Mouse (Mus musculus): ENCODE data around the gene Spint4. TPM values are rescaled to one million over a fixed set of nuclear protein-coding genes. Genes with fewer than 3 reads are reported as not detected.

The Spint4 gene
- total and polyA plus RNA-seq, 3 experiments: not detected

DNA sequence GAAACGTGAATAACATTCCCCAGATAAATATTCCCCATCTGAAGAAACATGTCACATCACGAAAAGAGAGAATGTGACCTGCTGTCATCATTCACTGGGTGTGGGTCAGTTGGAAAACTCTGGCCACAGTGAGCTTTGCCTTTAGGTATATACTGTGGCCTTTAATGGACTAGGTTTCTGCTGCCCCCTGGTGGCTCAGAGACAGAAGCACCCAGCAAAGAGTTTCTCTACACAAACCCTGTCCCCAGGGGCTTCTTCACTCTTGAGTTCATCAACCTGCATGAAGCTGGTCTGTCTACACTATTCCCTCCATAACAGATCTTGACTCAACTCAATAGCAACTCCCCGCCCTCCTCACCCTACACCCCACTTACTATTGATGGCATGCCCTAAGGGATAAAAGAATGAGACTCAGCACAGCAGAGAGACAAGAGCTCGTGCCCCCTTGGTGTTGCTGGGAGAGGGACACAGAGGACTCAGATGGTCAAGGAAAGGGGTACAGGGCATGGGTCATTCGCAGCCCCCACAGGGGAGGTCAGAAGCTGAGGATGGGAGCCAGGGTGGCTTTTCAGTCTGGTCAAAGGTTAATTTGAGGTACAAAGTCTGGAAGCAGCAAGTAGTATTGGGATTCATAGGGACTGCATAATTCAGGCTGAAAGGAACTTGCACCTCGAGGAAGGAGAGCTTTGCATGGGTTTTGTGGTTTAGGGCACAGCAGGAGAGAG lies 27.8 kb downstream of the Spint4 start:
- H3K9me3 ChIP-seq (replicated peaks; ENCODE audit: insufficient read depth, low read length): no peaks in the 10 kb centered on the region
- TF ChIP-seq MAZ (IDR thresholded peaks at IDR 0.05; ENCODE audit: low read depth, low read length) (no peak), RAD21 (IDR thresholded peaks at IDR 0.05; ENCODE audit: low read depth, low read length) (peak; percentile 93), SMC3 (IDR thresholded peaks at IDR 0.05; ENCODE audit: low read depth, low read length) (peak; percentile 97), CTCF (IDR thresholded peaks at IDR 0.05 in 2 of 3, conservative IDR thresholded peaks at IDR 0.05 in 1 of 3; ENCODE audit: control insufficient read depth in 1 of 3, insufficient read depth in 1 of 3, low read depth in 2 of 3, low read length in 3 of 3, poor library complexity in 1 of 3, severe bottlenecking in 1 of 3) (peak; percentile 77 to 95 (median 88)), ZC3H11A (IDR thresholded peaks at IDR 0.05; ENCODE audit: low read depth, low read length) (peak; percentile 92), SIN3A (IDR thresholded peaks at IDR 0.05; ENCODE audit: low read length) (0 out of 2 replicates have a peak, but pooled peaks have one; percentile 27), MAX (IDR thresholded peaks at IDR 0.05; ENCODE audit: low read length) (no peak), BHLHE40 (IDR thresholded peaks at IDR 0.05; ENCODE audit: borderline replicate concordance, low read depth, low read length) (peak; percentile 44; the same call in 1 of the 2 replicates)
- no peak overlapping the region for H3K4me3 ChIP-seq (ENCODE audit: control insufficient read depth in 1 of 2, insufficient read depth in 1 of 2, low read depth in 2 of 2, low read length in 2 of 2)
- no peaks in the 10 kb centered on the region for H3K79me2 ChIP-seq (ENCODE audit: control insufficient read depth, insufficient read depth, low read length, poor library complexity)
- H3K36me3 ChIP-seq (ENCODE audit: control insufficient read depth in 1 of 2, insufficient read depth in 2 of 2, low read length in 2 of 2): no peaks in the 10 kb centered on the region
- no peak overlapping the region for H3K9ac ChIP-seq (ENCODE audit: control insufficient read depth, low read depth, low read length, poor library complexity, severe bottlenecking)
- peak; percentile 64 for DNase-seq (ENCODE audit: low read depth, low spot score)
- H3K27ac ChIP-seq (ENCODE audit: control insufficient read depth, low read depth, low read length): no peak overlapping the region
- H3K27me3 ChIP-seq (ENCODE audit: control insufficient read depth in 1 of 2, insufficient read depth in 2 of 2, low read length in 2 of 2): peaks cover 1 to 9% of the 10 kb centered on the region in 2 experiments; a peak in 3 of 4 replicates
- H3K4me1 ChIP-seq (ENCODE audit: control insufficient read depth in 1 of 2, insufficient read depth in 2 of 2, low read length in 2 of 2): no peaks in the 10 kb centered on the region

DNA sequence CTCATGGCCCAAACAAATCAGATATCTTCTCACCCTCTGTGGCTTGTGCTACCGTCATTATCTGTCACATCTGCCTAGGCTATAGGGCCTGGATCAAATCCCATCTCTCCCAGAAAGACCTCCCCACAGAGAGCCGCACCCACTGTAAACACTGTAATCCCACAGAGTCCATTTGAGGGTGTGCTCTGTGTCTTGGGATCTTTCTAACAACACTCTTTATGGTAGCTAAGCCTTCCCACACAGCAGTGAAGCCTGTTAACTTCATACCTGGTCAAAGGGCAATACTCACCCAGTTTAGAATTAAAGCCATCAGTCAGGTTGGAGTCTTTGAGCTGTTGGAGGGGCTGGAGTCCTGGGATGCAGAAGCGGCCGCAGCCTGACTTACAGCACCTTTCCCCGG lies 33.4 kb downstream of the Spint4 start:
- DNase-seq (ENCODE audit: low read depth, low spot score): no peak
- Histone ChIP-seq H3K79me2 (ENCODE audit: control insufficient read depth, insufficient read depth, low read length, poor library complexity) (no peaks in the 10 kb centered on the region), H3K4me1 (ENCODE audit: control insufficient read depth in 1 of 2, insufficient read depth in 2 of 2, low read length in 2 of 2) (0 out of 4 replicates have a peak, but pooled peaks cover 0 to 2% of the 10 kb centered on the region in 2 experiments), H3K4me3 (ENCODE audit: control insufficient read depth in 1 of 2, insufficient read depth in 1 of 2, low read depth in 2 of 2, low read length in 2 of 2) (no peak overlapping the region), H3K27me3 (ENCODE audit: control insufficient read depth in 1 of 2, insufficient read depth in 2 of 2, low read length in 2 of 2) (peaks cover 1 to 11% of the 10 kb centered on the region in 2 experiments; a peak in 2 of 4 replicates), H3K36me3 (ENCODE audit: control insufficient read depth in 1 of 2, insufficient read depth in 2 of 2, low read length in 2 of 2) (no peaks in the 10 kb centered on the region), H3K9me3 (replicated peaks; ENCODE audit: insufficient read depth, low read length) (no peaks in the 10 kb centered on the region), H3K9ac (ENCODE audit: control insufficient read depth, low read depth, low read length, poor library complexity, severe bottlenecking) (no peak overlapping the region), H3K27ac (ENCODE audit: control insufficient read depth, low read depth, low read length) (no peak overlapping the region)
- TF ChIP-seq MEF2A (IDR thresholded peaks at IDR 0.05; ENCODE audit: extremely low read depth, insufficient replicate concordance, low read depth, low read length, poor library complexity, severe bottlenecking): no peak
- 0 out of 2 replicates have a peak, but pooled peaks have one; percentile 5 for TF ChIP-seq GATA1 (IDR thresholded peaks at IDR 0.05; ENCODE audit: low read depth, low read length)

DNA sequence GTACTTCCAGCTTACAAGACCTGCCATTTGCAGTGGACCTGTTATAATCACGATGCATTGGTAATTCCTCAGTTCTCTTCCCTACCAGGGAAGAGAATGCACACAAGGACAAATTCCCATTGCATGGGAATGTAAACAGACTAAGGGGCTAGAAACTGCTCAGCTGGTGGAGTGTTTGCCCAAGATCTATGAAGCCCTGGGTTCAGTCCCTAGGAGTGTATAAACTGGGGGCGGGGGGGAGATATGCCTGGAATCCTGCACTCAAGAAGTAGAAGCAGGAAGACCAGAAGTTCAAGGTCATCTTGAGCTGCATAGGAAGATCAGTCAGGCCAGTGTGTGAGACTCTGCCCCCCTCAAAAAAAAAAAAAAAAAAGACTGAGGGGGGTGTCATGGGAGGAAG lies 35.0 kb downstream of the Spint4 start:
- Histone ChIP-seq H3K27ac (ENCODE audit: control insufficient read depth, low read depth, low read length) (no peak overlapping the region), H3K4me1 (ENCODE audit: control insufficient read depth in 1 of 2, insufficient read depth in 2 of 2, low read length in 2 of 2) (0 out of 4 replicates have a peak, but pooled peaks cover 0 to 2% of the 10 kb centered on the region in 2 experiments), H3K36me3 (ENCODE audit: control insufficient read depth in 1 of 2, insufficient read depth in 2 of 2, low read length in 2 of 2) (no peaks in the 10 kb centered on the region), H3K9me3 (replicated peaks; ENCODE audit: insufficient read depth, low read length) (no peaks in the 10 kb centered on the region), H3K27me3 (ENCODE audit: control insufficient read depth in 1 of 2, insufficient read depth in 2 of 2, low read length in 2 of 2) (peaks cover 1 to 5% of the 10 kb centered on the region in 2 experiments; a peak in 3 of 4 replicates), H3K9ac (ENCODE audit: control insufficient read depth, low read depth, low read length, poor library complexity, severe bottlenecking) (no peak overlapping the region), H3K4me3 (ENCODE audit: control insufficient read depth in 1 of 2, insufficient read depth in 1 of 2, low read depth in 2 of 2, low read length in 2 of 2) (no peak overlapping the region), H3K79me2 (ENCODE audit: control insufficient read depth, insufficient read depth, low read length, poor library complexity) (no peaks in the 10 kb centered on the region)
- no peak for DNase-seq (ENCODE audit: low read depth, low spot score)
- no peak for TF ChIP-seq USF1 (IDR thresholded peaks at IDR 0.05; ENCODE audit: low read depth, low read length)
- TF ChIP-seq MAZ (IDR thresholded peaks at IDR 0.05; ENCODE audit: low read depth, low read length): no peak
- no peak for TF ChIP-seq MYB (IDR thresholded peaks at IDR 0.05; ENCODE audit: low read depth, low read length)
- no peak for TF ChIP-seq MXI1 (IDR thresholded peaks at IDR 0.05; ENCODE audit: low read depth, low read length)
- TF ChIP-seq UBTF (IDR thresholded peaks at IDR 0.05; ENCODE audit: borderline replicate concordance, insufficient read depth, low read depth, low read length): no peak
- no peak for TF ChIP-seq ZKSCAN1 (IDR thresholded peaks at IDR 0.05; ENCODE audit: low read depth, low read length)
- no peak for TF ChIP-seq ETS1 (IDR thresholded peaks at IDR 0.05; ENCODE audit: low read depth, low read length)
- no peak for TF ChIP-seq GATA1 (IDR thresholded peaks at IDR 0.05; ENCODE audit: low read depth, low read length)
- no peak for TF ChIP-seq CHD1 (IDR thresholded peaks at IDR 0.05; ENCODE audit: low read depth, low read length)
- TF ChIP-seq ELF1 (IDR thresholded peaks at IDR 0.05; ENCODE audit: low read depth, low read length): no peak
- TF ChIP-seq POLR2AphosphoS2 (IDR thresholded peaks at IDR 0.05; ENCODE audit: low read length): no peak
- TF ChIP-seq ZC3H11A (IDR thresholded peaks at IDR 0.05; ENCODE audit: low read depth, low read length): no peak

Data from MEL (cell line).